Mouse (Mus musculus) hindbrain, embryonic 14.5 days (tissue): Measurements from ENCODE around the gene Ric8a. TPM values are rescaled to one million over a fixed set of nuclear protein-coding genes. Genes with fewer than 3 reads are reported as not detected.
"Not testable (repeated sequence)": the region's sequence is repeated elsewhere in the genome, so short reads cannot be mapped to it uniquely, and the experiment has no call there.

ENCODE experiments used
- ATAC-seq: fragments of 200-750 bp; cut with Nextera tagmentation; 2 replicates; pipeline ENCODE4 v1.8.0; 2017; ENCODE audit warnings: moderate number of reproducible peaks, mild to moderate bottlenecking, moderate TSS enrichment, moderate library complexity; ENCODE audit not compliant: low FRiP score
- DNase-seq: peaks from one replicate; pipeline ENCODE4 v3.0.0-alpha.2; 2015; ENCODE audit warnings: low spot score
- H3K27ac ChIP-seq: fragments of 300-500 bp; sonication (generic); 2 replicates; pipeline ENCODE4 v1.5.1; 2014; ENCODE audit warnings: mild to moderate bottlenecking, moderate library complexity
- H3K27me3 ChIP-seq: fragments of 300-500 bp; sonication (generic); 2 replicates; pipeline ENCODE4 v1.6.1; 2014; ENCODE audit warnings: mild to moderate bottlenecking, low read length, mixed read lengths; ENCODE audit not compliant: control insufficient read depth, insufficient read depth
- H3K36me3 ChIP-seq: fragments of 300-500 bp; sonication (generic); replicated peaks from 2 replicates; pipeline ENCODE4 v1.6.1; 2014; ENCODE audit not compliant: control insufficient read depth, insufficient read depth
- H3K4me1 ChIP-seq: fragments of 300-500 bp; sonication (generic); replicated peaks from 2 replicates; pipeline ENCODE4 v1.6.1; 2014; ENCODE audit warnings: antibody characterized with exemption, low read length, mixed read lengths; ENCODE audit not compliant: control insufficient read depth, insufficient read depth
- H3K4me2 ChIP-seq: fragments of 300-500 bp; sonication (generic); replicated peaks from 2 replicates; pipeline ENCODE4 v1.6.1; 2014; ENCODE audit warnings: mild to moderate bottlenecking, moderate library complexity
- H3K4me3 ChIP-seq: fragments of 300-500 bp; sonication (generic); replicated peaks from 2 replicates; pipeline ENCODE4 v1.5.1; 2014; ENCODE audit warnings: mild to moderate bottlenecking, low read length
- H3K9ac ChIP-seq: fragments of 300-500 bp; sonication (generic); 2 replicates; pipeline ENCODE4 v1.6.1; 2014
- H3K9me3 ChIP-seq: fragments of 300-500 bp; sonication (generic); 2 replicates; pipeline ENCODE4 v1.6.1; 2016; ENCODE audit warnings: low read length; ENCODE audit not compliant: control insufficient read depth
- WGBS: fragments of 180-500 bp; shearing (Covaris S2); extraction: QIAGEN DNeasy Blood & Tissue Kit; methylation state at CpG from one replicate; pipeline ENCODE4 v1.1.7; 2014; 5-methylcytosine and 5-hydroxymethylcytosine counted together
- polyA plus RNA-seq: library from polyadenylated mRNA; unstranded; fragments of >200 nt; fragmentation: Nextera tagmentation; extraction: Ambion mirVana; gene quantifications from 2 replicates; pipeline ENCODE4 v1.2.1, GENCODE M21; 2014

Gene Ric8a
- polyA plus RNA-seq, 1 experiment from 2014 or later = 92.8 TPM

- DNase-seq (no peak), ATAC-seq (no peak)
- no peak overlapping the region for H3K4me3 ChIP-seq
- H3K4me1 ChIP-seq = peaks cover 12% of the 10 kb centered on the region
- H3K9me3 ChIP-seq = no peaks in the 10 kb centered on the region
- H3K27ac ChIP-seq = no peak overlapping the region
- H3K9ac ChIP-seq = no peak overlapping the region
- no peaks in the 10 kb centered on the region for H3K27me3 ChIP-seq
- WGBS = 96% methylated on average over 7 of the region's 7 CpGs
- H3K4me2 ChIP-seq = no peak overlapping the region
- peaks cover 21% of the 10 kb centered on the region for H3K36me3 ChIP-seq
Measured at GRCm38 (mm10) chr7:140879355-140879754, 22.6 kb downstream of the Ric8a start.

GRCm38 (mm10) chr7:140880419-140880818 is 23.7 kb downstream of the Ric8a start:
- H3K27me3 ChIP-seq = no peaks in the 10 kb centered on the region
- H3K4me1 ChIP-seq = peaks cover 12% of the 10 kb centered on the region
- H3K9ac ChIP-seq = peak overlapping the region; percentile 20; the same call in 1 of the 2 replicates
- no peaks in the 10 kb centered on the region for H3K9me3 ChIP-seq
- H3K4me2 ChIP-seq = peak overlapping the region; percentile 76; the same call in 1 of the 2 replicates
- H3K4me3 ChIP-seq = peak overlapping the region; percentile 91; the same call in 1 of the 2 replicates
- ATAC-seq = no peak
- H3K36me3 ChIP-seq = peaks cover 20% of the 10 kb centered on the region
- no peak overlapping the region for H3K27ac ChIP-seq
- WGBS = 88% methylated on average over 3 of the region's 3 CpGs
- no peak for DNase-seq

- WGBS = 27% methylated on average over 8 of the region's 8 CpGs
- Histone ChIP-seq H3K27ac (peak overlapping the region; percentile 90), H3K9me3 (no peaks in the 10 kb centered on the region), H3K4me3 (peak overlapping the region; percentile 91), H3K9ac (peak overlapping the region; percentile 95), H3K27me3 (no peaks in the 10 kb centered on the region), H3K36me3 (peaks cover 20% of the 10 kb centered on the region), H3K4me2 (peak overlapping the region; percentile 76), H3K4me1 (peaks cover 12% of the 10 kb centered on the region)
- DNase-seq (no peak), ATAC-seq (no peak)
Measured at GRCm38 (mm10) chr7:140880865-140881515, 24.2 kb downstream of the Ric8a start.

GRCm38 (mm10) chr7:140881696-140882468 is 25.1 kb downstream of the Ric8a start, which contains the start of the genes Psmd13 and Sirt3:
Gene Psmd13, plus strand, starts transcription at chr7:140881968.
Gene Sirt3, minus strand, starts transcription at chr7:140882309.
- peak within 1 kb of the TSS; percentile 95 for H3K9ac ChIP-seq
- H3K36me3 ChIP-seq = peaks cover 20% of the 10 kb centered on the region
- peak within 1 kb of the TSS; percentile 90 for H3K27ac ChIP-seq
- peak within 1 kb of the TSS; percentile 91 for H3K4me3 ChIP-seq
- ATAC-seq (peak; percentile 95), DNase-seq (peak; percentile 95)
- no peaks in the 10 kb centered on the region for H3K27me3 ChIP-seq
- H3K4me1 ChIP-seq = peaks cover 12% of the 10 kb centered on the region
- no peaks in the 10 kb centered on the region for H3K9me3 ChIP-seq
- H3K4me2 ChIP-seq = peak within 1 kb of the TSS; percentile 76
- under 1% methylated on average over 59 of the region's 59 CpGs for WGBS

- peak overlapping the region; percentile 95 for H3K9ac ChIP-seq
- peaks cover 25% of the 10 kb centered on the region for H3K36me3 ChIP-seq
- H3K4me1 ChIP-seq = peaks cover 12% of the 10 kb centered on the region
- peak overlapping the region; percentile 90 for H3K27ac ChIP-seq
- H3K27me3 ChIP-seq = no peaks in the 10 kb centered on the region
- peak overlapping the region; percentile 91 for H3K4me3 ChIP-seq
- peak overlapping the region; percentile 76 for H3K4me2 ChIP-seq
- WGBS = under 1% methylated on average over 12 of the region's 12 CpGs
- H3K9me3 ChIP-seq = no peaks in the 10 kb centered on the region
- DNase-seq (no peak), ATAC-seq (peak; percentile 61; the same call in 1 of the 2 replicates)
Measured at GRCm38 (mm10) chr7:140882469-140882803, 25.7 kb downstream of the Ric8a start.

GRCm38 (mm10) chr7:140890636-140891035 is 33.9 kb downstream of the Ric8a start:
- H3K36me3 ChIP-seq = peaks cover 86% of the 10 kb centered on the region

GRCm38 (mm10) chr7:140894031-140894430 is 37.3 kb downstream of the Ric8a start:
- no peaks in the 10 kb centered on the region for H3K4me1 ChIP-seq
- no peaks in the 10 kb centered on the region for H3K9me3 ChIP-seq
- H3K27me3 ChIP-seq = no peaks in the 10 kb centered on the region
- WGBS = 92% methylated on average over 7 of the region's 7 CpGs
- H3K36me3 ChIP-seq = peaks cover 87% of the 10 kb centered on the region
- no peak overlapping the region for H3K4me2 ChIP-seq
- ATAC-seq = no peak
- no peak for DNase-seq
- no peak overlapping the region for H3K9ac ChIP-seq
- H3K27ac ChIP-seq = no peak overlapping the region
- no peak overlapping the region for H3K4me3 ChIP-seq

More at GRCm38 (mm10) chr7:140890636-140891035, 33.9 kb downstream of the Ric8a start:
- H3K27me3 ChIP-seq, ATAC-seq, H3K4me1 ChIP-seq, DNase-seq, H3K9ac ChIP-seq, H3K4me2 ChIP-seq, H3K9me3 ChIP-seq, H3K4me3 ChIP-seq, H3K27ac ChIP-seq: not testable (repeated sequence)
- 97% methylated on average over 16 of the region's 16 CpGs for WGBS

- WGBS = 95% methylated on average over 3 of the region's 3 CpGs
- H3K4me1 ChIP-seq = no peaks in the 10 kb centered on the region
- H3K4me3 ChIP-seq = no peak overlapping the region
- peaks cover 87% of the 10 kb centered on the region for H3K36me3 ChIP-seq
- DNase-seq (no peak), ATAC-seq (no peak)
- H3K9me3 ChIP-seq = no peaks in the 10 kb centered on the region
- H3K4me2 ChIP-seq = no peak overlapping the region
- no peak overlapping the region for H3K9ac ChIP-seq
- no peaks in the 10 kb centered on the region for H3K27me3 ChIP-seq
- no peak overlapping the region for H3K27ac ChIP-seq
Measured at GRCm38 (mm10) chr7:140894611-140895010, 37.9 kb downstream of the Ric8a start.

- WGBS = 93% methylated on average over 7 of the region's 7 CpGs
Measured at GRCm38 (mm10) chr7:140897863-140898262, 41.1 kb downstream of the Ric8a start.

More at GRCm38 (mm10) chr7:140897863-140898262, 41.1 kb downstream of the Ric8a start:
- Histone ChIP-seq H3K4me3 (no peak overlapping the region), H3K9ac (no peak overlapping the region), H3K4me2 (no peak overlapping the region), H3K4me1 (no peaks in the 10 kb centered on the region), H3K27ac (no peak overlapping the region), H3K9me3 (no peaks in the 10 kb centered on the region), H3K27me3 (no peaks in the 10 kb centered on the region), H3K36me3 (peaks cover 66% of the 10 kb centered on the region)
- DNase-seq = no peak
- ATAC-seq = no peak
